Mouse (Mus musculus) embryonic facial prominence, embryonic 14.5 days (tissue): ENCODE results near the gene Ano4. TPM values are rescaled to one million over a fixed set of nuclear protein-coding genes. Genes with fewer than 3 reads are reported as not detected.

Experiments used
- ATAC-seq: fragments of 200-750 bp; cut with Nextera tagmentation; 2 replicates; pipeline ENCODE4 v1.8.0; 2017; ENCODE audit warnings: low read depth, moderate number of reproducible peaks, moderate TSS enrichment
- DNase-seq: peaks from one replicate; pipeline ENCODE4 v3.0.0-alpha.2; 2015; ENCODE audit warnings: low spot score
- H3K27ac ChIP-seq: fragments of 300-500 bp; sonication (generic); replicated peaks from 2 replicates; pipeline ENCODE4 v1.5.1; 2014; ENCODE audit warnings: low read depth, mild to moderate bottlenecking, low read length, moderate library complexity
- H3K27me3 ChIP-seq: fragments of 300-500 bp; sonication (generic); replicated peaks from 2 replicates; pipeline ENCODE4 v1.6.1; 2014; ENCODE audit warnings: low read length; ENCODE audit not compliant: control insufficient read depth, insufficient read depth
- H3K36me3 ChIP-seq: fragments of 300-500 bp; sonication (generic); 2 replicates; pipeline ENCODE4 v1.6.1; 2014; ENCODE audit warnings: low read length, mixed read lengths; ENCODE audit not compliant: control insufficient read depth, insufficient read depth
- H3K4me1 ChIP-seq: fragments of 300-500 bp; sonication (generic); 2 replicates; pipeline ENCODE4 v1.6.1; 2014; ENCODE audit warnings: antibody characterized with exemption, low read length; ENCODE audit not compliant: control insufficient read depth, insufficient read depth
- H3K4me2 ChIP-seq: fragments of 300-500 bp; sonication (generic); 2 replicates; pipeline ENCODE4 v1.6.1; 2014; ENCODE audit warnings: low read depth, mild to moderate bottlenecking, low read length, moderate library complexity, mixed read lengths
- H3K4me3 ChIP-seq: fragments of 300-500 bp; sonication (generic); 2 replicates; pipeline ENCODE4 v1.5.1; 2014; ENCODE audit warnings: low read depth, mild to moderate bottlenecking, low read length
- H3K9ac ChIP-seq: fragments of 300-500 bp; sonication (generic); 2 replicates; pipeline ENCODE4 v1.6.1; 2014; ENCODE audit warnings: low read depth, mild to moderate bottlenecking, low read length, moderate library complexity, mixed read lengths
- H3K9me3 ChIP-seq: fragments of 300-500 bp; sonication (generic); 2 replicates; pipeline ENCODE4 v1.6.1; 2016; ENCODE audit warnings: low read length; ENCODE audit not compliant: control insufficient read depth
- WGBS: fragments of 180-500 bp; shearing (Covaris S2); extraction: QIAGEN DNeasy Blood & Tissue Kit; methylation state at CpG from one replicate; pipeline ENCODE4 v1.1.7; 2014; 5-methylcytosine and 5-hydroxymethylcytosine counted together
- polyA plus RNA-seq: library from polyadenylated mRNA; unstranded; fragments of >200 nt; fragmentation: Nextera tagmentation; extraction: Ambion mirVana; gene quantifications from 2 replicates; pipeline ENCODE4 v1.2.1, GENCODE M21; 2014

The Ano4 gene
- polyA plus RNA-seq, 1 experiment from 2014 or later: 1.0 TPM

- ATAC-seq: no peak
Measured at GRCm38 (mm10) chr10:89354639-89355038, 10.1 kb upstream of the Ano4 start.

GRCm38 (mm10) chr10:89351416-89351815, 6.9 kb upstream of the Ano4 start:
- no peak for ATAC-seq
- Histone ChIP-seq H3K4me2 (no peak overlapping the region), H3K4me1 (no peaks in the 10 kb centered on the region), H3K27me3 (peaks cover 10% of the 10 kb centered on the region), H3K36me3 (no peaks in the 10 kb centered on the region), H3K4me3 (no peak overlapping the region), H3K9ac (no peak overlapping the region), H3K27ac (no peak overlapping the region), H3K9me3 (no peaks in the 10 kb centered on the region)
- 76% methylated on average over 11 of the region's 11 CpGs for WGBS
- peak; percentile 25 for DNase-seq

More at GRCm38 (mm10) chr10:89354639-89355038, 10.1 kb upstream of the Ano4 start:
- Histone ChIP-seq H3K9ac (no peak overlapping the region), H3K27me3 (no peaks in the 10 kb centered on the region), H3K4me2 (no peak overlapping the region), H3K4me3 (no peak overlapping the region), H3K9me3 (no peaks in the 10 kb centered on the region), H3K4me1 (no peaks in the 10 kb centered on the region), H3K27ac (no peak overlapping the region), H3K36me3 (no peaks in the 10 kb centered on the region)
- no peak for DNase-seq
- WGBS: 83% methylated on average over 2 of the region's 2 CpGs

GRCm38 (mm10) chr10:89345606-89346005, 1.0 kb upstream of the Ano4 start:
- Histone ChIP-seq H3K27ac (no peak overlapping the region), H3K36me3 (no peaks in the 10 kb centered on the region), H3K9ac (no peak overlapping the region), H3K4me1 (no peaks in the 10 kb centered on the region), H3K9me3 (no peaks in the 10 kb centered on the region), H3K27me3 (peaks cover 45% of the 10 kb centered on the region), H3K4me3 (no peak overlapping the region), H3K4me2 (no peak overlapping the region)
- ATAC-seq (no peak), DNase-seq (no peak)
- 77% methylated on average over 6 of the region's 6 CpGs for WGBS

GRCm38 (mm10) chr10:89345196-89345533, 603 bp upstream of the Ano4 start:
- DNase-seq: no peak
- no peak overlapping the region for H3K9ac ChIP-seq
- no peaks in the 10 kb centered on the region for H3K9me3 ChIP-seq
- H3K4me2 ChIP-seq: peak overlapping the region; percentile 94
- H3K4me3 ChIP-seq: peak overlapping the region; percentile 55
- no peak; the same call in 1 of the 2 replicates for ATAC-seq
- H3K36me3 ChIP-seq: no peaks in the 10 kb centered on the region
- H3K4me1 ChIP-seq: no peaks in the 10 kb centered on the region
- no peak overlapping the region for H3K27ac ChIP-seq
- H3K27me3 ChIP-seq: peaks cover 45% of the 10 kb centered on the region
- WGBS: 50% methylated on average over 4 of the region's 4 CpGs

- 17% methylated on average over 4 of the region's 4 CpGs for WGBS
- H3K9ac ChIP-seq: peak overlapping the region; percentile 67
- no peaks in the 10 kb centered on the region for H3K4me1 ChIP-seq
- peak overlapping the region; percentile 55 for H3K4me3 ChIP-seq
- ATAC-seq: 0 out of 2 replicates have a peak, but pooled peaks have one; percentile 6
- DNase-seq: no peak
- no peaks in the 10 kb centered on the region for H3K9me3 ChIP-seq
- no peak overlapping the region for H3K27ac ChIP-seq
- no peaks in the 10 kb centered on the region for H3K36me3 ChIP-seq
- H3K4me2 ChIP-seq: peak overlapping the region; percentile 94
- H3K27me3 ChIP-seq: peaks cover 45% of the 10 kb centered on the region
Measured at GRCm38 (mm10) chr10:89344132-89344490, 451 bp downstream of the Ano4 start.

- Histone ChIP-seq H3K9me3 (no peaks in the 10 kb centered on the region), H3K4me2 (no peak overlapping the region), H3K9ac (no peak overlapping the region), H3K27ac (no peak overlapping the region), H3K27me3 (peaks cover 45% of the 10 kb centered on the region), H3K36me3 (no peaks in the 10 kb centered on the region), H3K4me3 (no peak overlapping the region), H3K4me1 (no peaks in the 10 kb centered on the region)
- 17% methylated on average over 8 of the region's 8 CpGs for WGBS
- ATAC-seq: no peak
- DNase-seq: no peak
Measured at GRCm38 (mm10) chr10:89343716-89344115, 846 bp downstream of the Ano4 start.

- Histone ChIP-seq H3K9ac (no peak overlapping the region), H3K36me3 (no peaks in the 10 kb centered on the region), H3K27me3 (no peaks in the 10 kb centered on the region), H3K9me3 (no peaks in the 10 kb centered on the region), H3K4me1 (no peaks in the 10 kb centered on the region), H3K27ac (no peak overlapping the region), H3K4me2 (no peak overlapping the region), H3K4me3 (no peak overlapping the region)
- ATAC-seq: no peak
- no CpG with 5 or more reads among the region's 1 CpGs for WGBS
- no peak for DNase-seq
Measured at GRCm38 (mm10) chr10:89330261-89330660, 14.3 kb downstream of the Ano4 start.

GRCm38 (mm10) chr10:89329806-89330205, 14.8 kb downstream of the Ano4 start:
- no peak overlapping the region for H3K9ac ChIP-seq
- DNase-seq: no peak
- H3K27ac ChIP-seq: no peak overlapping the region
- no peaks in the 10 kb centered on the region for H3K27me3 ChIP-seq
- no peaks in the 10 kb centered on the region for H3K9me3 ChIP-seq
- H3K36me3 ChIP-seq: no peaks in the 10 kb centered on the region
- no peak overlapping the region for H3K4me2 ChIP-seq
- H3K4me3 ChIP-seq: no peak overlapping the region
- ATAC-seq: no peak
- H3K4me1 ChIP-seq: no peaks in the 10 kb centered on the region
- 73% methylated on average over 8 of the region's 8 CpGs for WGBS

- Histone ChIP-seq H3K36me3 (no peaks in the 10 kb centered on the region), H3K4me2 (no peak overlapping the region), H3K4me1 (no peaks in the 10 kb centered on the region), H3K4me3 (no peak overlapping the region), H3K9ac (no peak overlapping the region), H3K27ac (no peak overlapping the region), H3K27me3 (no peaks in the 10 kb centered on the region), H3K9me3 (no peaks in the 10 kb centered on the region)
- 55% methylated on average over 8 of the region's 8 CpGs for WGBS
- ATAC-seq (no peak), DNase-seq (no peak)
Measured at GRCm38 (mm10) chr10:89328876-89329275, 15.7 kb downstream of the Ano4 start.
